Mouse (Mus musculus) splenic B cell, adult 2 months (primary cell): Measurements from ENCODE around the gene Tctex1d4.

ENCODE experiments used
- DNase-seq: peaks from one replicate; pipeline ENCODE4 v3.0.0-alpha.2; 2011; ENCODE audit warnings: low read depth, low spot score
- H3K27me3 ChIP-seq: 2 replicates; pipeline ENCODE4 v1.6.1; 2012; ENCODE audit warnings: mild to moderate bottlenecking, low read length, moderate library complexity, mixed read lengths; ENCODE audit not compliant: control insufficient read depth, poor library complexity, insufficient read depth, severe bottlenecking
- H3K36me3 ChIP-seq: 2 replicates; pipeline ENCODE4 v1.6.1; 2012; ENCODE audit warnings: mild to moderate bottlenecking, low read length, moderate library complexity, mixed read lengths; ENCODE audit not compliant: control insufficient read depth, poor library complexity, insufficient read depth, severe bottlenecking

The Tctex1d4 gene

GRCm38 (mm10) chr4:117169936-117170335, 43.3 kb downstream of the Tctex1d4 start:
- DNase-seq = no peak
- Histone ChIP-seq H3K36me3 (no peaks in the 10 kb centered on the region), H3K27me3 (no peaks in the 10 kb centered on the region)
